Mouse (Mus musculus): ENCODE measurements around the gene Klc2. TPM values are rescaled to one million over a fixed set of nuclear protein-coding genes. Genes with fewer than 3 reads are reported as not detected.

Klc2 gene
- polyA plus RNA-seq, 1 experiment = 39.3 TPM

DNA sequence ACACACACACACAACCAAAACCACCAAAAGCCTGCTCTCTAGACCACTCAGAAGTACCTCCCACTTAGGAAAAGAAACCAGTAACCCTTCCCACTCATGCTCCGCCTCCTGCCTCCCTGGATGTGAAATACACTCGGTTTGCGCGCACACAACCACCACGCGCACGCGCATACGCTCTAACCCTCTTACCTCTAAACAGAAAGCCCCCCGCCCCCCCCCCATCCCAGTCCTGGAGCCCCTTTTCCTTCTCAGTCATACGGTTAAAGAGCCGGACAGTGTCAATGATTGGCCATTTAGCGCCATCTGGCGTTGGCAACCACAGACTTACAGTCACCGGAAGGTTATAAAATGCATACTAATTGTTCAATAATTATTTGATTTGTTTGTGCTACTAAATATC, 45.3 kb downstream of the Klc2 start:
- DNase-seq (ENCODE audit: low read depth) = no peak

DNA sequence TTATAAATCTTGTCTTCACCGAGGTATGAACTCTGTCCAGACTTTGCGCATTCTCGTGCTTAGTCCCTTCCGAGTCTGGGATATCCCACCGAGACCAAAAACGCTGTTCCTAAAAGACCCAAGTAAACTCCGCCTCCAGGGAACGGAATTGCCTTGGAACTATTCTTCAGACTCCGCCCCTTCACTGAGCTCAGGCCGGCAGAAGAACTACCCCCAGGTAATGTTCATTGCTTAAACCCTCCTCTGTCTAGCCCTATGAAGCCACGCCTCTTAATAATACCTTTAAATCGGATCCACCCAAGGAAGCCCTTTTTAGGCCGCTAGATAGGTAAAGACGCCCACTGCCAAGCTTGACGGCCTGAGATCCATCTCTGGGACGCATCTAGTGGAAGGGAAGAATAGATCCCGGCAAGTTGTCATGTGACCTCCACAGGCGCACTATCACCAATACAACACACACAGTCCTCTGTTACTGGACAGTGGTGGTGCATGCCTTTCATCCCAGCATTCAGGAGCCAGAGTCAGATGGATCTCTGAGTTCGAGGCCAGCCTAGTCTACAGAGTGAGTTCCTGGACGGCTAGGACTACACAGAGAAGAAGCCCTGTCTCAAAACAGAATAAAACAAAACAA, 45.9 kb downstream of the Klc2 start:
- no peak for DNase-seq (ENCODE audit: low read depth)

DNA sequence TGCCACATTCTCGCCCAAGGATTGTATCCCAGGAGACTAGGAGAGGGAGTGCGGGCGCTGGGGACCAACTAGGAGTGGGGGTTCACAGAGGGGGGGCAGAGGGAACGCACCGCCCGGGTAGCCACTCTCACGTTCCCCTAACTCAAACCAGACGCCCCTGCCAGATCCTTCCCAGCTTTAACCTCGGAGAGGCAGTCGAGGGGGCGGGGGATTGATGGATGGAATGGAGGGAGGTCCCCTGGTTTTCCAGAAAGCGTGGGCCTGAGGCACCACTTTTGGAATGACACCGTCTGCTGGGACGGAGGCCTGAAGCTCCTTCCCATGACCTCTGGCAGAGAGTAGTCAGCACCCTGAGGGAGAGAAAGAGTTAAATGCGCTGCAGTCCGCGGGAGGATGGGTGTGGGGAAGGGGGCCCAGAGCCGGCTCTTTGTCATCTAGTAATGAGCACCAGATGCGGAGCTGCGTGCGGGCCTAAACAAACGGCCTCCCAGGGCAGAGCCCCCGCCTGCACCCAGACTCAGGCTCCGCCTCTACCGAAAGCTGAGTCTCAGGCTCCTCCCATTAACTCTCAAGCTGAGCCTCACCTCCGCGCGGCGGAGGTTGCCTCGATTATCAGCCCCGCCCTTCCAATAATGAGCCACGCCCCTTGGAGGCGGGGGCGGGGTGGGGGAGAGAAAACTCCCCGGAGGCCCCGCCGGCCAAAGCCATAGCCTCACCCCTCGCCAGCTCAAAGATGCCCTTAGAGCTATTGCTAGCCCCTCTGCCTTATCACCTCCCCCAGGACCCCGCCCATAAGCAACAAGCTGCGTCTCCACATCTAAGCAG, 46.6 kb downstream of the Klc2 start:
- no peak for DNase-seq (ENCODE audit: low read depth)

DNA sequence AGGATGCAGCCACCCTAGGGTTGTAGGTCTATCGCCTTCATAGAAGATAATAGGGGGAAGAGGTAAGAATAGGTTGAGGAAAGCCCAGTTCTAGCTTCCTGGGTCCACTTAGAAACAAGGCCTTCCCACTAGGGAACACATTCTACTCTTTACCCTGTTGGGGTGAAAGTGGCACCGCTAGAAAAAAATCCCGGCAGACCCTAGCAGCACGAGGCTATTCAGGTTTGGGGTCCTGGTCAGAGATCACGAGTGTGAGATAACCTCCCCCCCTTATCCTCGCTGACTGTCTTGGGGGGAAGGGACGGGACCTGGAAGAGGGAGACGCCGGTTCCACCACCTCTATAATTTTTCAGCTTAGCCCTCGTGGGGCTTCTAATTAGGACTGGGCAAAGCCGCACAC, 47.3 kb downstream of the Klc2 start:
- DNase-seq (ENCODE audit: low read depth) = no peak

DNA sequence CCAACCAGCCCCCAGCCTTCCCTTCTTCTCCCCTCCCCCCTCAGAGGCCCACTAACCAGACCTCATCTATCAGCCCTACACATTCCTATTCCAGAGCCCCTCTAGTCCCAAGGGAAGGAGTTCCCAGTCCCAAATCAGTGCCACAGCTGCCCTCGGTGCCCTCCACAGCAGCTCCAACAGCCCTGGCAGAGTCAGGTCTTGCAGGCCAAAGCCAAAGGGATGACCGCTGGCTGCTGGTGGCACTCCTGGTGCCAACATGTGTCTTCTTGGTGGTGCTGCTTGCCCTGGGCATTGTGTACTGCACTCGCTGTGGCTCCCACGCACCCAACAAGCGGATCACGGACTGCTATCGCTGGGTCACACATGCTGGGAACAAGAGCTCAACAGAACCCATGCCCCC, 48.4 kb downstream of the Klc2 start:
- DNase-seq (ENCODE audit: low read depth) = no peak

DNA sequence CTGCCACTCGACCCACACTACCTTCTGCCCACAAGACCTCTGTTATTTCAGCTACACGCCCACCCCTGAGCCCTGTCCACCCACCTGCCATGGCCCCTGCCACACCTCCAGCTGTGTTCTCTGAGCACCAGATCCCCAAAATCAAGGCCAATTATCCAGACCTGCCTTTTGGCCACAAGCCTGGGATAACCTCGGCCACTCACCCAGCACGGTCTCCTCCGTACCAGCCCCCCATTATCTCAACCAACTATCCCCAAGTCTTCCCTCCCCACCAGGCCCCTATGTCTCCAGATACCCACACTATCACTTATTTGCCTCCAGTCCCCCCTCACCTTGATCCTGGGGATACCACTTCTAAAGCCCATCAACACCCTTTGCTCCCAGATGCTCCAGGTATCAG, 48.9 kb downstream of the Klc2 start:
- DNase-seq (ENCODE audit: low read depth) = no peak

DNA sequence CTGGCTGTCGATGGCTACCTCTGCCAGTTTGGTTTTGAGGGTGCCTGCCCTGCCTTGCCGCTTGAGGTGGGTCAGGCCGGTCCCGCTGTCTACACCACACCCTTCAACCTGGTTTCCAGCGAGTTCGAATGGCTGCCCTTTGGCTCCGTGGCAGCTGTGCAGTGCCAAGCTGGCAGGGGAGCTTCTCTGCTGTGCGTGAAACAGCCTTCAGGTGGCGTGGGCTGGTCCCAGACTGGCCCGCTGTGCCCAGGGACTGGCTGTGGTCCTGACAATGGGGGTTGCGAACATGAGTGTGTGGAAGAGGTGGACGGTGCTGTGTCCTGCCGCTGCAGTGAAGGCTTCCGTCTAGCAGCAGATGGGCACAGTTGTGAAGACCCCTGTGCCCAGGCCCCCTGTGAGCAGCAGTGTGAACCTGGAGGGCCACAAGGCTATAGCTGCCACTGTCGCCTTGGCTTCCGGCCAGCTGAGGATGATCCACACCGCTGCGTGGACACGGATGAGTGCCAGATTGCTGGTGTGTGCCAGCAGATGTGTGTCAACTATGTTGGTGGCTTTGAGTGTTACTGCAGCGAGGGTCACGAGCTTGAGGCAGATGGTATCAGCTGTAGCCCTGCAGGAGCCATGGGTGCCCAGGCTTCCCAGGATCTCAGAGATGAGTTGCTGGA, 49.7 kb downstream of the Klc2 start:
- no peak for DNase-seq (ENCODE audit: low read depth)

DNA sequence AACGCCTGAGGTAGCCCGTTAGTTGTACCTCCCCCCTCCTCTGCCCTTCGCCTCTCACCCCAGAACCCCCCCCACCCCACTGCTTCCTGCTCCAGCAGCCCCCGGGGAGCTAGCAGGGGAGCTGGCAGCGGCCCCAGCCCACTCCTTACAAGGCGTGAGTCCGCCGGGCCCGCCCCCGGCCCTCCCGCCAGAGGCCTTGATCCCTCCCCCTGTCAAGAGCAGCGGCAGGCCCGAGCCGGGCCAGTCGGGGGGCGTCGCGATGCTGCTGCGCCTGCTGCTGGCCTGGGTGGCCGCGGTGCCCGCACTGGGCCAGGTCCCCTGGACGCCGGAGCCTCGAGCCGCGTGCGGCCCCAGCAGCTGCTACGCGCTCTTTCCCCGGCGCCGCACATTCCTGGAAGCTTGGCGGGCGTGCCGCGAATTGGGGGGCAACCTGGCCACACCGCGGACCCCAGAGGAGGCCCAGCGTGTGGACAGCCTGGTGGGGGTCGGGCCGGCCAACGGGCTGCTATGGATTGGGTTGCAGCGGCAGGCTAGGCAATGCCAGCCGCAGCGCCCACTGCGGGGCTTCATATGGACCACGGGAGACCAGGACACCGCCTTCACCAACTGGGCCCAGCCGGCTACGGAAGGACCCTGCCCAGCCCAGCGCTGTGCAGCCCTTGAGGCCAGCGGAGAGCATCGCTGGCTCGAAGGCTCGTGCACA, 50.3 kb downstream of the Klc2 start, which contains the start of gene Cd248:
TSS of gene Cd248 (plus strand) at position 212 of the 703 bp plus-strand sequence.
- no peak for DNase-seq (ENCODE audit: low read depth)

DNA sequence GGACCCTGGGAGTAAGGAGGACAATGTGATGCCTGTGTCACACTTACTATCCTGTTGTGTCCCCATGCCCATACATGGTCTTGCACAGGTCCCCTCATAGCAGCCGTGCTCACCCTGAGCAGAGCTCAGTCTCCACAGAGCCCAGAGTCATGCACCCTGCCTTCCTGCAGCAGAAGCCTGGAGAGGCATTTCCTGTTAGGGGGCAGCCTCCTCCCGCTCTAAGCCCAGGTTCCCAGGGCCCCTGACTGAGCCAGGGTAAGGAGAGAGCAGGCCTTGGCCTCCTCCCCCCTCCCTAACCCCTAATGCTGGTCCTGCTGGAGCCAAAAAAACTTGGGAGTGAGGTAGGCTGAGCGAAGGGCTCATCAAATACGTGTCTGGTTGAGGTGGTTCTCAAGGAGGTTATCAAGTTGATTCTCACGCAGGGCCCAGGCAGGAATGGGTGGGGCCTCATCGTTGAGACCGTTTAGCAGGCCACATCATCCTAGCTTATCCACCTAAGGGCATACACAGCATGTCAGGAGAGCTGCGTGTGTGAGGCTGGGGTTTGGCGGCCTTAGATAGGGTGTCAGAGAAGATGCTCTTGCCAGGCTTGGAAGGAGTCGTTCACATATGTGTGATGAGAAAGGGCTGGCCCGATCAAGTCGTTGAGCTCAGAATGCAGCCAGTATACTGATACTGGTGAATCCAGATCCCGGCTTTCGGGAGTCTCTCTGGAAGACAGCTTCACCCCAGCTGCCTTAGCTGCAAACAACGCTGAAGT, 51.1 kb downstream of the Klc2 start:
- DNase-seq (ENCODE audit: low read depth) = no peak

DNA sequence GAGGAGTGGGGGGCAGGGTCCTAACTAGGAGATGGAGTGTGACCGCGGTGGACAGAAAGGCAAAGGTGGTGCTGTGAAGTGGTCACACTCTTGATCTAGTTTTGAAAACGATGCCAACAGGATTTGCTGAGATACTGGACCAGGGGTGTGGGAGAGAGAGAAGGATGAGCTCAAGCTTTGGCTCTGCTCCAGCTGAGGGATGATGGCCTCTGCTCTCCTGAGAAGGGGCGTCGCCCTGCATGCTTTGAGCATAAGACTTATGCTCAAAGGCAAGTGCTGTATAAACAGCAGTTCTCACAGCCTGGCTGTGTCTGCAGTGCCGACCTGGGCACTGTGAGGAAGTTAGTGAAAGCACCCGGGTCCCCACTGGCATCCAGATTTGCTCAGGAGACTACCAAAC, 53.3 kb downstream of the Klc2 start:
- DNase-seq (ENCODE audit: low read depth) = no peak

DNA sequence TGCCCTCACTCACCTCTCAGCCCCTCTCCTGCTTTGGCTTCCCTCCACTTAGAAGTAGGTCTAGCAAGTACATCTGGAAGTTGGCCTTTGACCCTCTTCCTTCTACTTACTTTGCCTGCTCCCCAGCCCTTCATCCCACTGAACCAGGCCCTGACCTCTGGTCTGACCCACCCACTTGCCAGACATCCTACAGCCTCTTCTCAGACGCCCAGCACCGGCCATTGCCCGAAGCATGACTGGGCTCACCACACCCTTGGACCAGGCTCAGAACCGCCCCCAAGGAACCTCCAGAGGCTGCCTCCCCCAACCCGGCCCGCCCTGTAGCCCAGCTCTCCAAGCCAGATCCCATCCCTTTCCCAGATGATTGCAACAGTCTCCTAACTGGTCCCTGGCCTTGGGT, 55.9 kb downstream of the Klc2 start:
- no peak for DNase-seq (ENCODE audit: low read depth)

DNA sequence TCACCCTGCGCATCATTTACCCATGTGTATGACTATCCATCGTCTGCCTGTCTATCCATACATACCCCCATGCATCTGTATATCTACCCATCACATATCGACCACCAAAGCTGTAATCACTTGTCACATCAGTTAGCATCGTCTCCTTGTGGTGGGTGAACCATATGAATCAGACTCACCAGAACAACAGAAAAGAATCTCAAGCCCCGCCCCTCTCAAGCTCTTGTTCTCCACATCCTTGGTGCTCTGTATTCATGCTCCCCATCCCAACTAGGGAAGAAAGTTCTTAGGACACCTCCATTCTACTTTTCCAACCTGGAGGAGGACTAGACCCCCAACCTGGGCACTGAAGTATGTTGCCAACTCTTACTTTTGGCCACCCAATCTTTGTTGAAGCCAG, 56.3 kb downstream of the Klc2 start:
- no peak for DNase-seq (ENCODE audit: low read depth)

DNA sequence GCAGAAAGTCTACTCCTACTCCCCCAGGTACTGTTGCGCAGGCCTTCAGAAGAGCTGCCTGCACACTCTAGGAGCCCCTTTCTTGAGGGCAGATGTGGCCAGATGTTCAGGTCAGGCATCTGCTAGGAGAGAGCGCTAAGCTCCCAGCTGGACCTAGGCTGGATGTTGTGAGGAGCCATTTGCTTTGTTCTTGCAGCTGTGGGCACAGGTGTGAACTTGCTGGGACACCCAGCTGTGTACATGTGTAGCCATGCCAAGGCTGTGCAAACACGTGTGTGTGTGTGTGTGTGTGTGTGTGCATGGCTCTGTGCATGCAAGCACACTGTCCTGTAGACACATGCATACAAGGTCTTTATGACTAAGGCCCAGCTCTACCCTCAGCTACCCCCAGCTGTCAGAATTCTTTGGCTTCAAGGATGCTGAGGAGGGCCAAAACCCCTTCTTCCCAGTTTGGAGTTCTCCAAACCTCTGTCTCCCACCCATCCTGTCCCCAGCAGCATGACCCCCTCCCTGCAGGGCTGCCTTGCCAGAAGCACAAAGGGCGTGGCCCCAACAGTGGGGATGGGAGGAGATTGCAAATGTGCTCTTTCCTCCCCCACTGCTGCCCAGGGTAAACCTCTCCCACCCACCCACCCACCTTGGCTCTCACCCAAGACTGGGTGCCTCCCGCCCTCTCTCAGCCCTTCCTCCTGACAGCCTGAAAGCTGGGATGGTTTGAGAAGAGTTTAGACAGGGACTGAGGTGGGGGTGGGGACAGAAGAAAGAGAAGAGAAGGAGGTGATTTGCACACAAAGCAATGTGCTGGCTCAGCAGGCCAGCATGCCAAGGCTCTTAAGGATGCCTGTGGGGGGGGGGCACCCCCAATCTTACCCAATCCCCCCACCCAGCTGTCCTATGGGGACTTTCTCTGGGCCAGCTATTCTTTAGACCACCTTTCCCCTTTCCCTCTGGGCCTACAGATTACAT, 57.7 kb downstream of the Klc2 start:
- DNase-seq (ENCODE audit: low read depth) = no peak

DNA sequence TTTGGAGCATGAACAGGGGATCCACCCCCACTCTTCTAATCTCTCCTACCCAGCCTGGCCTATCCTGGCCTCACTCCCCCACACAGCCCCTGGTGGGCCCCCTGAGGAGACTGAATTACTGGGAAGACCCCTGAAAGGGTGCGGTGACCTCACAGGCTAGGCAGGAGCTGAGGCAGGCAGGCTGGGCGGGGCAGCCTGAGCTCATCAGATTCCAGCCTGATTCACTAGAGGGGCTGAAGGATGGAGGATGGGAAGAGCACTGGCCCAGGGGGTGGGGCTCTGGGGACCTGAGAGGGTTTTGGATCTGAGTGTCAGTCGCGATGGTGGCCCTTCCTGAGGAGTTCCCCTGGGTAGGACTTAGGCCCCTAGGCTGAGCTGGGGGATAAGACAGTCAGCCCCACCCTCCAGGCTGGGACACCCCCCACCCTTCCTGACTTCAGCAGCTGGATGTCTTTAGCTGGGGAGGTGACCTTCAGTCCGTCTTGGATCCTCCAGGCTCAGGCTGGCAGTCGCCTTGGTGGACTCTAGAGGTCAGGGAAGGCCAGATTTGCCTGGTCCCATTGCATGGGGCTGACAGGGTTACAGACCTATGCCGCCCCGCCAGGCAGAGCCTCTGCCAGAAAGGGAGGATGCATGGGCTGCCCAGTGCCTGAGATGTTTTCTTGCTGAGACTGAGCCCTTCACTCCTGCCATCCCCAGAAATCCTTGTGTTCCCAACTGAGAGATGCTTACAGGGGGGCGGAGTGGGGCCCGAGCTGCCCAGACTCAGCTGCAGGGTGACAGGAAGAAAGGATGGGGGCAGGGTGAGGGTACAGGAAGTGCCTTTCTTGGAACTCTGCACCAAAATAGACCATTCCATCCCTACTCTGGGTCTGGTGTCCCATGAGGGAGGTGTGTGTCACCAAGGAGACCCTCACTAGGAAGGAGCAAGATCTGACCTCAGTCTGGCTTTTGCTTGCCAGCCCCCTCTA, 59.3 kb downstream of the Klc2 start:
- DNase-seq (ENCODE audit: low read depth) = no peak

DNA sequence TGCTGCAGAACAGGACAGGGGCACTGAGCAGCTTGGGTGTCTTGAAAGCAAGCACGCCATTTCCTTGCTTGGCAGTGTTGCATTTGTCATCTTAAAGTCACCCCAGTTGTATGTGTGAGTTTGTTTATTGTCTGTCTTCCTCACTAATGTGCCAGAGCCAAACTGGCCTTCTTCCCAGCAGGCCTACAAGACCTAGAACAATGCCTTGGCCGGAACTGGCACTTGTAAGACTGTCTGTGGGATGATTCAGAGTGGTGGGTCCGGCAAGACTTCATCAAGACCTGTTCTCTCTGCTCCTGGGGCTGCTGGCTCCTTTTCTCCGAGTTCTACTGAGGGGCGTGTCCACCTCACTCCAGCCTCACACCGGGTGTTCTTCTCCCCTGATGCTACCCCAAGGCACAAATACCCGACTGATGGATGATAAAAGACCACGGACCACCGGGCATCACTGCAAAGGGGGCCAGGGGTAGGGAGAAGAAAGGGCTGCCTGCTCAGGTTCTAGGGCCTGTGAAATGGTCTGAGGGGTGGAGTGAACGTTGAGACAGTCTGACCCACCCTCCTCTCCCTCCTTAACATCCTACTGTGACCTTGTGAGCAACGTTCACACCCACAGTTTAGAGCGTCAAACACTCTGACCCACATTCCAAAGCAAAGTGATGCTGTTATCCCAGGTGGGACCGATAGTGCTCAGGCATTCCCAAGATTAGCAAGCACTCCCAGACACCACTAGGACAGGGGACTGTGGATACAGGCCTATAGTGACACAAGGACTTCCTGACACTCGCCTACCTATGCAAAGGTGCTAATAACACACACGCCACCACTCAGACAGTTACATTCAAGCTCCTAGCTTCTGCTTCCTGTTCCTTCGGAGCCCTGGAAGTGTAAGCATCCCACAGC, 60.2 kb downstream of the Klc2 start:
- DNase-seq (ENCODE audit: low read depth) = no peak
